Mouse (Mus musculus) hindbrain, postnatal 0 days (tissue): ENCODE results near the gene Aasdh. TPM values are rescaled to one million over a fixed set of nuclear protein-coding genes. Genes with fewer than 3 reads are reported as not detected.

Source experiments
- ATAC-seq: fragments of 200-750 bp; cut with Nextera tagmentation; 2 replicates; pipeline ENCODE4 v1.8.0; 2017; ENCODE audit warnings: mild to moderate bottlenecking, moderate TSS enrichment, moderate library complexity
- DNase-seq: peaks from one replicate; pipeline ENCODE4 v3.0.0-alpha.2; 2015; ENCODE audit warnings: low spot score
- H3K27ac ChIP-seq: fragments of 300-500 bp; sonication (generic); 2 replicates; pipeline ENCODE4 v1.5.1; 2014; ENCODE audit warnings: mild to moderate bottlenecking
- H3K27me3 ChIP-seq: fragments of 300-500 bp; sonication (generic); 2 replicates; pipeline ENCODE4 v1.6.1; 2014; ENCODE audit warnings: low read length, mixed read lengths; ENCODE audit not compliant: insufficient read depth
- H3K36me3 ChIP-seq: fragments of 300-500 bp; sonication (generic); 2 replicates; pipeline ENCODE4 v1.6.1; 2014; ENCODE audit warnings: low read length, mixed read lengths; ENCODE audit not compliant: insufficient read depth
- H3K4me1 ChIP-seq: fragments of 300-500 bp; sonication (generic); 2 replicates; pipeline ENCODE4 v1.6.1; 2014; ENCODE audit warnings: antibody characterized with exemption, low read length, mixed read lengths; ENCODE audit not compliant: insufficient read depth
- H3K4me2 ChIP-seq: fragments of 300-500 bp; sonication (generic); 2 replicates; pipeline ENCODE4 v1.6.1; 2014; ENCODE audit warnings: low read depth, mild to moderate bottlenecking, low read length, moderate library complexity, mixed read lengths
- H3K4me3 ChIP-seq: fragments of 300-500 bp; sonication (generic); 2 replicates; pipeline ENCODE4 v1.5.1; 2014; ENCODE audit warnings: low read length
- H3K9ac ChIP-seq: fragments of 300-500 bp; sonication (generic); replicated peaks from 2 replicates; pipeline ENCODE4 v1.6.1; 2014; ENCODE audit warnings: mild to moderate bottlenecking, low read length, moderate library complexity, mixed read lengths
- H3K9me3 ChIP-seq: fragments of 300-500 bp; sonication (generic); 2 replicates; pipeline ENCODE4 v1.6.1; 2016; ENCODE audit warnings: low read length, mixed read lengths
- CTCF ChIP-seq: IDR thresholded peaks from 2 replicates; pipeline ENCODE4 v1.5.1; 2016; ENCODE audit warnings: antibody characterized with exemption, control low read depth, low read depth
- WGBS: fragments of 180-500 bp; shearing (Covaris S2); extraction: QIAGEN DNeasy Blood & Tissue Kit; methylation state at CpG from one replicate; pipeline ENCODE4 v1.1.7; 2014; 5-methylcytosine and 5-hydroxymethylcytosine counted together
- polyA plus RNA-seq: library from polyadenylated mRNA; unstranded; fragments of >200 nt; fragmentation: Nextera tagmentation; extraction: Ambion mirVana; gene quantifications from 2 replicates; pipeline ENCODE4 v1.2.1, GENCODE M21; 2015
- total RNA-seq: library from RNA; depleted of rRNA; stranded (reverse); fragments of >200 nt; gene quantifications from 2 replicates; pipeline ENCODE4 v1.2.3, GENCODE M21; 2014

Aasdh gene
- total and polyA plus RNA-seq, 2 experiments from 2014 or later = 9.9 to 10.2 TPM

GRCm38 (mm10) chr5:76843851-76844419, 61.4 kb downstream of the Aasdh start:
- WGBS = 82% methylated on average over 9 of the region's 9 CpGs
- Histone ChIP-seq H3K4me1 (peaks cover 8% of the 10 kb centered on the region; the same call in 1 of the 2 replicates), H3K4me3 (no peak overlapping the region), H3K9ac (no peak overlapping the region), H3K27me3 (no peaks in the 10 kb centered on the region), H3K36me3 (no peaks in the 10 kb centered on the region), H3K4me2 (no peak overlapping the region), H3K9me3 (no peaks in the 10 kb centered on the region), H3K27ac (peak overlapping the region; percentile 48; the same call in 1 of the 2 replicates)
- TF ChIP-seq CTCF = no peak
- DNase-seq = no peak
- ATAC-seq = peak; percentile 19; the same call in 1 of the 2 replicates

DNA sequence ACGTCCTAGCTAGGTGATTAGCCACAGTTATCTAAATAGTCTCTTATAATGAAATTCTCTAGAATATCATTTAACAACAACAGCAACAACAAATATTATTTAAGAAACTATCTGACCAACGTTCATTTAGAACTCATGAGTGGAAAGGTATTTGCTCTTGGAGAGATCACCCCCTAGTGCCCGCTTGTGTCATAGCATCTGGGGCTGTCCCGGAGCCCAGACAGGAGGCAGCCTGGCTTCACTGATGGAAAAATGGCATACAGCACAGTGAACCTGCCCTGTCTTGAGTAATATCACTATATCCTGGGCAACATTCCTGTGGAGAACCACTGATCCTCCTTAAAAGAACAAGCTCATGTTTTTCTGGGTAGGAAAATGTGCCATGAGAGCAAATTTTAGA, 61.9 kb downstream of the Aasdh start:
- peak; percentile 39; the same call in 1 of the 2 replicates for ATAC-seq

DNA sequence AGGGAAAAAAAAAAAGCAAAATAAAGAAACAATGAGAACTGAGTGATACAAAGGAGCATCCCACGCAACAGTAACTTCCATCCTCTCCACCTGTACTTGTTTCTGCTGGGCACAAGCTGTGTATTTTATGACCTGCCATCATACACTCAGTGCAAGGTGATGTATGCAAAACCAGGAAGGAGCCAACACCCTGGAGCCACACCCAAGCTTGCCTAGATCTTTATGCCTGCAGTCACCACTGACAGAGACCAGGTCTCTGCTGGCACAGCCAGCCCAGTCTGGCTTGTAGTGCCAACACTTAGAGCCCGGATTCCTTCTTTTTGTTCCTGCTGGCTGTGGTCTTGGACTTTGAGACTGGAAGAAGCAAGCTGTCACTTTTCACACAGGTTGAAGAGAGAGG, 63.5 kb downstream of the Aasdh start:
- 73% methylated on average over 2 of the region's 2 CpGs for WGBS
- Histone ChIP-seq H3K27ac (no peak overlapping the region), H3K36me3 (no peaks in the 10 kb centered on the region)

More for the DNA sequence above, 61.9 kb downstream of the Aasdh start:
- Histone ChIP-seq H3K4me2 (no peak overlapping the region), H3K27ac (peak overlapping the region; percentile 48; the same call in 1 of the 2 replicates), H3K4me3 (no peak overlapping the region), H3K4me1 (peaks cover 8% of the 10 kb centered on the region; the same call in 1 of the 2 replicates), H3K9me3 (no peaks in the 10 kb centered on the region), H3K36me3 (no peaks in the 10 kb centered on the region), H3K9ac (no peak overlapping the region), H3K27me3 (no peaks in the 10 kb centered on the region)
- TF ChIP-seq CTCF = peak; percentile 84
- DNase-seq = peak; percentile 82
- WGBS = 16% methylated on average over 4 of the region's 4 CpGs

GRCm38 (mm10) chr5:76839786-76840185, 65.5 kb downstream of the Aasdh start:
- ATAC-seq (no peak), DNase-seq (no peak)
- no peak for TF ChIP-seq CTCF
- no peaks in the 10 kb centered on the region for H3K9me3 ChIP-seq
- no peak overlapping the region for H3K4me2 ChIP-seq
- H3K27ac ChIP-seq = no peak overlapping the region
- no peak overlapping the region for H3K9ac ChIP-seq
- 74% methylated on average over 6 of the region's 6 CpGs for WGBS
- H3K27me3 ChIP-seq = no peaks in the 10 kb centered on the region
- H3K4me3 ChIP-seq = no peak overlapping the region
- peaks cover 3% of the 10 kb centered on the region; the same call in 1 of the 2 replicates for H3K4me1 ChIP-seq
- H3K36me3 ChIP-seq = no peaks in the 10 kb centered on the region

More for the DNA sequence above, 63.5 kb downstream of the Aasdh start:
- ATAC-seq = no peak
- TF ChIP-seq CTCF = no peak
- DNase-seq = no peak
- no peak overlapping the region for H3K9ac ChIP-seq
- no peak overlapping the region for H3K4me2 ChIP-seq
- H3K4me3 ChIP-seq = no peak overlapping the region
- H3K4me1 ChIP-seq = peaks cover 8% of the 10 kb centered on the region; the same call in 1 of the 2 replicates
- H3K27me3 ChIP-seq = no peaks in the 10 kb centered on the region
- no peaks in the 10 kb centered on the region for H3K9me3 ChIP-seq

DNA sequence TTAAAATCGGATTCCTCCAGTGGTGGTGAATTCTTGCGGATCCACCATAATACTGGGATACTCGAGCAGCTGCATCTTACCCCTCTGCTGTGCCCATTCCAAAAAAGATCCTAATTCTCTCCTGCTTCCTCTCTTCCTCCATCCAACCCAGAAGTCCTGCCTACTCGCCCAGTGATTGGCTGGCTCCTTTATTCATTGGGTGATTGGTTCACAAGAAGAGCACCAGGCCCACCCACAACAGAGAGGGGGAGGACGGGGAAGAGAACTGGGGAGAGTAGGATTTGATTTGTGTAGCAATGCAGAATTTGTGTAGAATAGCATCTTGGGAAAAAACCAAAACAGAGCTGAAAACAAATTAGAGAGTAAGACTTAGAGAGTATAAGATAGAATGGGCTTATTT, 68.3 kb downstream of the Aasdh start:
- H3K27ac ChIP-seq = no peak overlapping the region
- 63% methylated on average over 5 of the region's 5 CpGs for WGBS
- TF ChIP-seq CTCF = no peak
- no peaks in the 10 kb centered on the region for H3K4me1 ChIP-seq
- H3K4me3 ChIP-seq = no peak overlapping the region
- DNase-seq (no peak), ATAC-seq (no peak)
- no peaks in the 10 kb centered on the region for H3K9me3 ChIP-seq
- no peak overlapping the region for H3K4me2 ChIP-seq
- no peaks in the 10 kb centered on the region for H3K27me3 ChIP-seq
- no peaks in the 10 kb centered on the region for H3K36me3 ChIP-seq
- H3K9ac ChIP-seq = no peak overlapping the region

GRCm38 (mm10) chr5:76832529-76833210, 72.6 kb downstream of the Aasdh start:
- Histone ChIP-seq H3K36me3 (no peaks in the 10 kb centered on the region), H3K27me3 (no peaks in the 10 kb centered on the region), H3K4me2 (no peak overlapping the region), H3K4me3 (no peak overlapping the region), H3K9ac (no peak overlapping the region), H3K4me1 (0 out of 2 replicates have a peak, but pooled peaks cover 3% of the 10 kb centered on the region), H3K27ac (no peak overlapping the region), H3K9me3 (no peaks in the 10 kb centered on the region)
- DNase-seq (no peak), ATAC-seq (no peak)
- 72% methylated on average over 17 of the region's 17 CpGs for WGBS
- TF ChIP-seq CTCF = no peak
